Mouse (Mus musculus): ENCODE data around the gene Elobl.

Gene Elobl

GRCm38 (mm10) chr11:88966881-88967361 lies at the start of gene Elobl:
TSS of gene Elobl (minus strand) at chr11:88966931.
- DNase-seq, result no peak

DNA sequence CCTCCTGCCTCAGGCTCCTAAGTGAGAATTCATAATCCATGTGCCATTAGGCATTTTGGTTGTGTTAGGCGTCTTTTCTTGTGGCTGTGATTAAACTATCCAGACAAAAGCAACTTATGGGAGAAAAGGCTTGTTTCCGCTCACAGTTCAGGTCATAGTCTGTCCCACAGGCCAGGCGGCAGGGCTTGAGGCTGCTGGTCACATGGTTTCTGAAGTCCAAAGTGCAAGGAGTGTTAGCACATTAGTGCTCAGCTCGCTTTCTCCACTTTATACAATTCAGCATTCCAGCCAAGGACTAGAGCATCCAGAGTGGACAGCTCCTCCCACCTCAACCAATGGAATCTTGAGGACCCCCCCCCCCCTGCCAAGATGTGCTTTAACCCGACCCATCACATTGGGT lies 45.5 kb upstream of the Elobl start:
- no peak for DNase-seq

DNA sequence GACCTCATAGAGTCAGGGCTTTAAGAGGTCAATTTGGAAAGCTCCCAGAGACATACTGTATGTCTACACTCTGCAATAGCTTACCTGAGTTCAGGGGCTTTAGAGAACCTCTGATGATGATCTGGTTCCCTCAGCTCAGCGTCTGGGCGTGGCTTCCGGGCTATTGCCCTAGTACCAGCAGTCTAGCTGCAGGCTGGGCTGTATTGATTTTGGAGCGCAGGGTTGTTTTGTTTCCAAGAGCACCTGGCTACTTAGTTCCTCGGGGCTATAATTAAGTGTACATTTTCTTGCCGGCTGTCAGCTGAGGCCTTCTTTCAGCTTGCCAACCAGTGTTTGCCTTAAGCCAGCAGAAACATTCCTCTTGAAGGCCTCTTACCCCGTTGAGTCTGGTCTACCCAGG lies 42.8 kb upstream of the Elobl start:
- no peak for DNase-seq

GRCm38 (mm10) chr11:89009066-89009465 lies 42.3 kb upstream of the Elobl start:
- DNase-seq, result no peak

DNA sequence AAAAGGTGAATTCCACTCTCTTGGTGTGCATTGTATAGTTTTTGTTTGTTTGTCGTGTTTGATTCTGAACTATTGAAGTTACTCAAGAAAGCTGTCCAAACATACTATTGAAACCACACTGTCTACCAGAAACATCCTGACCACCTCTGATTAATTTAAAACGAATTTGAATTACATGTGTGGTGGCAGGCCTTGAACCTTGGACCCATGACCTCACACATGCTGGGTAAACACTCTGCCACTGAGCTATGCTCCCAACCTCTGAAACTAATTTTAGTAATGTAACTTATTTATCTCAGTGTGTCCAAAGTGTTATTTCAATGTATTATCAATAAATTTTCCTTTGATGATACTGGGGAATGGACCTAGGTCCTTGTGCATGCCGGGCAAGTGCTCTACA lies 40.9 kb upstream of the Elobl start:
- no peak for DNase-seq

DNA sequence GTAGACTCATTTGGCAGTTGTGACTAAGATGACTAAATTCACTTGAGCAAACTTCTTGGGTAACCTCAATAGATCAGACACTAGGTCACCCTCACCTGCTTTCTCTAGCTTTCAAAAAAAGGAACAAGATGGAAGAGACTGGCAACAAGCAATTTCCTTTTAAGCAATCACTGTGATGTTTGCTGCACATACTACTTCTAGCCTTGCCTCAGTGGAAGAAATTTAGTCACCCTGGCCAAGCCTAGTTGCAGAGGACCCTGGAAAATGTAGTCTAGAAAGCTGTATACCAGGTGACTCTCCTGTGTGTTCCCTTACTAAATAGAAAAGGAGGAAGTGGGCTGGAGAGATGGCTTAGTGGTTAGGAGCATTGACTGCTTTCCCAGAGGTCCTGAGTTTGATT lies 39.7 kb upstream of the Elobl start:
- no peak for DNase-seq

- no peak for DNase-seq
Observed at GRCm38 (mm10) chr11:89005473-89005872, 38.7 kb upstream of the Elobl start.

GRCm38 (mm10) chr11:89003726-89004125 lies 37.0 kb upstream of the Elobl start:
- no peak for DNase-seq

DNA sequence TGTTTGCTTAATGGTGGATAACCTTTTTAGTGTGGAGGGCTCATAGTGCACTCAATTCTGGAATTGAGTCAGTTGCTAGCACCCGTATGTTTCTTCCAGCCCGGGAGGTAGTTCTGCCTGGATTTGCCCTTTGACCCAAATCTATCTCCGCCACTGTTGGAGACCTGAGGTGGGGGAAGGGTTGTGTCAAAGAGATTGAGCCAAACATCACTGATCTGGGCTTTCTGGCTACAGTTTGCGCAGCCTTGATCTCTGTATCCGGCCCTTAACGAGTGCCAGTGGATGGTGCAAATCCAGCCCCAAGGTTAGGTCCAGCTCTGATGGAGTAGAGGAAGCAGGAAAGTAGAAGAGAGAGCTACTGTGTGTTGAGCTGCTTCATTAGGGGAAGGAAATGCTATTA lies 36.3 kb upstream of the Elobl start:
- DNase-seq, result no peak

GRCm38 (mm10) chr11:89002621-89003020 lies 35.9 kb upstream of the Elobl start:
- no peak for DNase-seq

DNA sequence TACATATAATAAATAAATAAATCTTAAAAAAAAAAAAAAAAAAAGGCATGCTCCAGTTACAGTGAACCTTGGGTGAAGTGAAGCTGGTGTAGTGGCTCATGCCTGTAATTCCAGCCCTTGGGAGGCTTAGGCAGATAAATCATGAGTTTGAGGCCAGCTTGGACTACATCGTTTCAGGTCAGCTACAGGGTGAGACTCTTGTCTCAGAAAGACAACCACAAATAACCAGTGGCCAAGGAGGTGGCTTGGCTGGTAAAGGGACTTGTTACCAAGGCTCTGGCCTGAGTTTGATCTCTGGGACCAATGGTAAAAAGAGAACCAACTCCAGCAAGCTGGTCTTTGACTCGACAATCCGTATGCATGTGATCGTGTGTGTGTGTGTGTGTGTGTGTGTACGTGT lies 35.3 kb upstream of the Elobl start:
- no peak for DNase-seq

DNA sequence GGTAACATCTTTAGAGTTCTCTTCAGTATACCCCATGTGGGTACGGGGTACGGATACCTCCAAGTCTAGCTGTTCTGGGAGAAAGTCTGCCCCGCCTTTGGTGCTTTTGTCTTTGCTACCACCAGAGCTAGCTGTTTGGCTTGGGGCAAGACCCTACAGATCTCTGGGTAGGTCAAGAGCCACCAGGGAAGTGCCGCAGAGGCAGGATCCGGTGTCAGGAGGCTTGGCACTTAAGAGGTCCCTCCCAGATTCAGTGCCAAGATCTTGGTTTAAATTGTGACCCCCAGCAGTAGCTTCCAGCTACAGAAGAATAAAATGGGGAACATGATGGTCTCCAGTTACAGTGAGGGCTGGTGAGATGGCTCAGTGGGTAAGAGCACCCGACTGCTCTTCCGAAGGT lies 34.8 kb upstream of the Elobl start:
- DNase-seq, result no peak

DNA sequence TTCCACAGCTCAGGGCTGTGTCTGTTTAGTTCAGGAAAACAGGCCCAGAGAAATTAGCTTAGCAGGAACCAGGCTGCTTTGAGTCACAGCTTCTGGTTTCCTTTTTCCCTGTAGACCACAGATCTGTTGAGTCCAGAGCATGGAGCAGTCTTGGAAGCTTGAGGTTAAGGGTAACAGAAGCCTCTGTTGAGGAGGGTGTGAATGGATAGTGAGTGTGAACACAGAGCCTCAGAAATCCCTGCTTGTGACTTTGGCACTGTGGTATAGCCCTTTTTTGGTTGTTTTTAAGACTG lies 33.7 kb upstream of the Elobl start:
- DNase-seq, result no peak

DNA sequence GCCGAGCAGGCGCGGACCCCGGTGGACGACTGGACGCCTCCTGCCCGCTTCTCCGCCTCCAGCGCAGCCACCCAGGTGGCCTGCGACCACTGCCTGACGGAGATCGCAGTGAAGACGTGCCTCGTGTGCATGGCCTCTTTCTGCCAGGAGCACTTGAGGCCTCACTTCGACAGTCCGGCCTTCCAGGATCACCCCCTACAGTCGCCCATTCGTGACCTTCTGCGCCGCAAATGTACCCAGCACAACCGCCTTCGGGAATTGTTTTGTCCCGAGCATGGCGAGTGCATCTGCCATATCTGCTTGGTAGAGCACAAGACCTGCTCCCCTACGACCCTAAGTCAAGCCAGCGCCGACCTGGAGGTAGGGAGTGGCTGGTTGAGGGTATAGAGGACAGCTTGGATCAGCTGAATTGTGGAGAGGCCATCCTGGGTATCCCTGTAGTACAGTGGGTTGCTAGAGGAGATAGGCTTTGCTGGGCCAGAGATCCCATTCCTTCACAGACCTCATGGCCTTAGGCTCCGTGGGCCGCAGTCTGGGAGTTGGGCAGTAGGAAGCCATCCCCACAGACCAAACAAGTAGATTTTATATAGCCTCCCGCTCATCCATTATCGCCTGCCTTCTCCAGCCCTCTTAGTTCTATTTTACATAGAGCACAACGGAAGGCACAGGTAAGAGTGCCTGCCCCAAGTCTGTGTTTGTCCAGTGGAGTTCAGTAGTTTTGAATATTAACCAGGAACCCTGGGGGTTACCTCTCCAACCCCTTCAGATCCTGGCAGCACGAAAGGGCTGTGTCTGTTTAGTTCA lies 33.2 kb upstream of the Elobl start:
- no peak for DNase-seq

GRCm38 (mm10) chr11:88998974-88999722 lies 32.4 kb upstream of the Elobl start, which contains the start of gene Trim25:
TSS of gene Trim25 (plus strand) at chr11:88999376.
- peak; percentile 94 for DNase-seq

DNA sequence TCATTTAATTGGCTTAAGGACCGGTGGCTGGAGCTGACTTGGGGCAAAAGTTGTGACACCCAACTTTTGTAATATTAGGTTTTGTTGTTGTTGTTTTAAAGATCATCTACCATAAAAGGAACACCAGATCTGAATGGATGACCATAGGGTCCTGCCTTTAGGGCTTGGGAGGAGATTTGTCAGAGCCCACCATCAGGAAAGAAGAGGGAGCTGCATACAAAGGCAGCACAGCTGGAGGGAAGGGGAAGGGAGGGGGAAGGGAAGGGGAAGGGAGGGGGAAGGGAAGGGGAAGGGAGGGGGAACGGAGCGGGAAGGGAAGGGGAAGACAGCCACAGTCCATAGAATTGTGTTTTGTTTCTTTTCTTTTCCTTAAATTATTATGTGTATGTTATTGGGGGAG lies 31.7 kb upstream of the Elobl start:
- no peak for DNase-seq

DNA sequence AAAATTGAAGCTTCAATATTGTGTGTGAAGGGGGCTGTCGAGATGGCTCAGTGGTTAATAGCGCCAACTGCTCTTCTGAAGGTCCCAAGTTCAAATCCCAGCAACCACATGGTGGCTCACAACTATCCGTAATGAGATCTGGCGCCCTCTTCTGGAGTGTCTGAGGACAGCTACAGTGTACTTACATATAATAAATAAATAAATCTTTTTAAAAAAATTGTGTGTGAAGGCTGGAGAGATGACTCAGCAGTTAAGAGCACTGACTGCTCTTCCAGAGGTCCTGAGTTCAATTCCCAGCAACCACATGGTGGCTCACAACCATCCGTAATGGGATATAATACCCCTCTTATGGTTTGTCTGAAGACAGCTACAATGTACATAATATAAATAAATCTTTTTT lies 30.6 kb upstream of the Elobl start:
- peak; percentile 36 for DNase-seq

GRCm38 (mm10) chr11:88996427-88996826 lies 29.7 kb upstream of the Elobl start:
- no peak for DNase-seq

DNA sequence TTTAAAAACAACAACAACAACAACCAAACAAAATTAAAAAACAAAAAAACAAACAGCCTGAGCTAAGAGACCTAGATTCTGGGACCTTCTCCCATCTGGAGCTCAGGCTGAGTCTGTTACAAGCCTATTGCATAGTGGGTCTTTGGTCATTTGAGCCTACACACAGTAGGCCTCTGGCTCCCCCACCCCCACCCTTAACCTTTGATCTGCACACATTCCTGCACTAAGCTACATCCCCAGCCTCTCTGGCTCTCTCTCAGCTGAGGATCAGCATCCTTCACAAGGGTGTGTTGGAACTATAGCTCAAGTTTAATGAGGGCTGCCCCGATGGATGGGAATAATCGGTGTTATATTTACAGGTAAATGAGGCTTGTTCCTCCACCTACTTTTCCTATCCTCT lies 28.9 kb upstream of the Elobl start:
- no peak for DNase-seq

- no peak for DNase-seq
Observed at GRCm38 (mm10) chr11:88994492-88994891, 27.8 kb upstream of the Elobl start.

GRCm38 (mm10) chr11:88993625-88994024 lies 26.9 kb upstream of the Elobl start:
- DNase-seq, result peak; percentile 84

DNA sequence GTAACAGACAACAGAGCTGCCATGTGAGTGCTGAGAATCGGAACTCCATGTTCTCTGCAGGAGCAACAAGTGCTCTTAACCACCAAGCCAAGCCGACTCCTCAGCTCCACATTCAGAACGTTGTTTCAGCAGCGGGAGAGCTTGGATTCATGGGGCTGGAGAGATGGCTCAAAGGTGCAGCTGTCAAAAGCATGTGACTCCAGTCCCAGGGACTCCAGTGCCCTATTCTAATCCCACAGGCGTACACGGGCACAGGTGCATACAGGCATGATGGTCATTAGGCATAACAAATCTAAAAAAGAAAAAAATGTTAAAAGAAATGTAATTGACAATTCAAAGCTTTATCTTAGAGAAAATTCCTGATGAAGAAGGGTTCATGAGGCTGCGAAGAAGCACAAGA lies 26.5 kb upstream of the Elobl start:
- DNase-seq, result no peak

DNA sequence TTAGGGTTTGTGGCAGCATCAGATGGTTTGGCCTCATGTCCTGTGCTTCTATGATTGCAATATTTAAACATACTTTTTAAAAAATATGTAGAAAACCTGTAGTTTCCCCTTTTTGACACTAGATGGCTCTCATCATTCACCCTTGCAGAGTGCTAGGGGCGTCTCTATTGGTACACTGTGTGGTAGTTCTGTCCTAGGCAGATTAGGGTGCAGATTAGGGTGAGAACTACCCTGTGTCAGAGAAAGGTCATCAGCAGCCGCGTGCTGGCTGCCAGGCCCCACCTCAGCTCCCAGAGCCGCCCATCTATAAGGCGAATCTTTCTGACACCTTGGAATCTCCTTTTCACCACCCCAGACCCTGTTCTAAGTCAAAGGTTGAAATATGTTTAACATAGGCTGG lies 22.8 kb upstream of the Elobl start:
- DNase-seq, result no peak

- DNase-seq, result no peak
Observed at GRCm38 (mm10) chr11:88988956-88989355, 22.2 kb upstream of the Elobl start.

- no peak for DNase-seq
Observed at GRCm38 (mm10) chr11:88986616-88987015, 19.9 kb upstream of the Elobl start.

Measured in thymus, postnatal 4 days (tissue).